Mouse (Mus musculus): Measurements from ENCODE around the gene Hist1h2ah. TPM values are rescaled to one million over a fixed set of nuclear protein-coding genes. Genes with fewer than 3 reads are reported as not detected.
"Not testable (repeated sequence)": the region's sequence is repeated elsewhere in the genome, so short reads cannot be mapped to it uniquely, and the experiment has no call there.

The Hist1h2ah gene
- polyA plus RNA-seq, 1 experiment from 2014 or later, result 10.1 TPM

DNA sequence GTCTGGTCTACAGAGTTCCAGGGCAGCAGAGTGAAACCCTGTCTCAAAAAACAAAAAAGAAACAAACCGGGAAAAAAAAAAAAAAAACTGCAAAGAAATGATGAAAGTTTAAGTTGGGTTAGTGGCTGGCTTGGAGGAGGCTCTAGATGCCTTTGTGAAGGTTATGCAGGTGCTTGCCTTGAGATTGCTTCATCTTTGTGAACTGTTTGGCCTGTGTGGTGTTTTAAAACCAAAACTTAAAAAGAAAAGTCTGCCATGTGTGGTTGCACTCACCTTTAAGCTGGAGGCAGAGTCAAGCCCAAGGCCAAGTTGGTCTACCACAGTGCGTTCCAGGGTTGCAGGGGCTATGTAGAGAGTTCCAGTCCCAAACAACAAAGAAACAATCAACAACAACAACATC, 13.7 kb upstream of the Hist1h2ah start:
- no peak overlapping the region for H3K9ac ChIP-seq (ENCODE audit: low read depth, low read length)
- H3K4me2 ChIP-seq, result no peak overlapping the region
- no peak for ATAC-seq (replicated peaks; ENCODE audit: insufficient number of reproducible peaks, low FRiP score, low TSS enrichment)
- WGBS (ENCODE audit: insufficient replicate concordance), result 81% methylated on average over 2 of the region's 2 CpGs
- H3K27me3 ChIP-seq (ENCODE audit: control insufficient read depth, insufficient read depth, low read length), result no peaks in the 10 kb centered on the region
- 0 out of 2 replicates have a peak, but pooled peaks cover 3% of the 10 kb centered on the region for H3K4me1 ChIP-seq (ENCODE audit: control insufficient read depth, insufficient read depth, low read length)
- no peak overlapping the region for H3K27ac ChIP-seq (ENCODE audit: low read depth, low read length)
- H3K9me3 ChIP-seq (replicated peaks; ENCODE audit: control insufficient read depth, low read length), result no peaks in the 10 kb centered on the region
- H3K4me3 ChIP-seq (ENCODE audit: low read depth, low read length), result no peak overlapping the region
- no peaks in the 10 kb centered on the region for H3K36me3 ChIP-seq (ENCODE audit: control insufficient read depth, insufficient read depth, low read length)

DNA sequence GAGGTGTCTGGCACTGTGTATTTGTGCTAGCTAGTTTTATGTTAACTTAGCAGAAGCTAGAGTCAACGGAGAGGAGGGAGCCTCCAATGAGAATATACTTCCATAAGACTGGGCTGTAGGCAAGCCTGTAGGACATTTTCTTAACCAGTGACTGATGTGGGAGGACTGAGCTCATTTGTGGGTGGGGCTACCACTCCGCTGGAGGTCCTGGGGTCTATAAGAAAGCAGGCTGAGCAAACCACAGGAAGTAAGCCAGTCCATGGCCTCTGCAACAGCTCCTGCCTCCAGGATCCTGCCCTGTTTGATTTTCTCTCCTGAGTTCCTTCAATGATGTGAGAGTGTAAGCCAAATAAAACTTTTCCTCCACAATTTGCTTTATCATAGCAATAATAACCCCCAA, 9.9 kb upstream of the Hist1h2ah start:
- no peaks in the 10 kb centered on the region for H3K9me3 ChIP-seq (replicated peaks; ENCODE audit: control insufficient read depth, low read length)
- no peak overlapping the region for H3K9ac ChIP-seq (ENCODE audit: low read depth, low read length)
- peaks cover 9% of the 10 kb centered on the region for H3K4me1 ChIP-seq (ENCODE audit: control insufficient read depth, insufficient read depth, low read length)
- H3K27ac ChIP-seq (ENCODE audit: low read depth, low read length), result no peak overlapping the region
- no peak for ATAC-seq (replicated peaks; ENCODE audit: insufficient number of reproducible peaks, low FRiP score, low TSS enrichment)
- H3K4me3 ChIP-seq (ENCODE audit: low read depth, low read length), result no peak overlapping the region
- no peaks in the 10 kb centered on the region for H3K27me3 ChIP-seq (ENCODE audit: control insufficient read depth, insufficient read depth, low read length)
- no peaks in the 10 kb centered on the region for H3K36me3 ChIP-seq (ENCODE audit: control insufficient read depth, insufficient read depth, low read length)
- H3K4me2 ChIP-seq, result no peak overlapping the region
- 45% methylated on average over 2 of the region's 2 CpGs for WGBS (ENCODE audit: insufficient replicate concordance)

DNA sequence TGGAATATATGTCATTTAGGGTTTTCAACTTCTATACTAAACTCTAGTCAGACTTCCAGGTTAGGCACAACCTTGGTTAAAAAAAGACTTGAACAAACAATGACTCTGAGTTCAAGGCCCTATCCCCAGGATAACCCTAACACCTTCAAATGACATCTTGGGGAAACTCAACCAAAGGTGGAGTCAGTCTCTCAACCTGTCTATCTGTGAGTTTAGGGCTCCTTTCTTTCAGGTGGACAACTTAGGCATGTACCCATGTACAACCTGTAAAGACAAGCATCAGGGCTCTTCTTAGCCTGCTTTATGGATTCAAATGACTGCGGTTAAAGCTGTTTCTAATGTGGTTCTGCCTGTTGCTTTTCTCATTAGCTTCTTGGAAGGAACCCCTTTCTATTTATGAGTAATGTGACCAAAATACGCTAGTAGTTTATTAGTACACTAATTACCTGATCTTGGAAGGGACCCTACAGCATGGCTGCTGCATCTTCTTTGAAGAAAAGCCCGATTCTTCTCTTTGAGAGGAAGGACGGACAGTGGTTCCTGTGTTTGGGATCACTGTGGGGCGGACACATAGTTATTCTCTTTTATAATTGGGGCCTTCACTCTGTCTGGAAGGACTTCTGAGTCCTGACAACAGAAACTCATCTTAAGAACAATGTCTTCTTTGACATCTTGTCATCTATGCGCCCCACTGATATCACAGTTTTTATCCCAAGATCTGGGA, 9.2 kb upstream of the Hist1h2ah start:
- H3K27ac ChIP-seq (ENCODE audit: low read depth, low read length), result no peak overlapping the region
- no peak overlapping the region for H3K9ac ChIP-seq (ENCODE audit: low read depth, low read length)
- 85% methylated on average over 6 of the region's 6 CpGs for WGBS (ENCODE audit: insufficient replicate concordance)
- peak overlapping the region; percentile 34; the same call in 1 of the 2 replicates for H3K4me3 ChIP-seq (ENCODE audit: low read depth, low read length)
- H3K9me3 ChIP-seq (replicated peaks; ENCODE audit: control insufficient read depth, low read length), result no peaks in the 10 kb centered on the region
- H3K4me1 ChIP-seq (ENCODE audit: control insufficient read depth, insufficient read depth, low read length), result peaks cover 13% of the 10 kb centered on the region
- no peak for ATAC-seq (replicated peaks; ENCODE audit: insufficient number of reproducible peaks, low FRiP score, low TSS enrichment)
- H3K36me3 ChIP-seq (ENCODE audit: control insufficient read depth, insufficient read depth, low read length), result no peaks in the 10 kb centered on the region
- peak overlapping the region; percentile 66 for H3K4me2 ChIP-seq
- no peaks in the 10 kb centered on the region for H3K27me3 ChIP-seq (ENCODE audit: control insufficient read depth, insufficient read depth, low read length)

DNA sequence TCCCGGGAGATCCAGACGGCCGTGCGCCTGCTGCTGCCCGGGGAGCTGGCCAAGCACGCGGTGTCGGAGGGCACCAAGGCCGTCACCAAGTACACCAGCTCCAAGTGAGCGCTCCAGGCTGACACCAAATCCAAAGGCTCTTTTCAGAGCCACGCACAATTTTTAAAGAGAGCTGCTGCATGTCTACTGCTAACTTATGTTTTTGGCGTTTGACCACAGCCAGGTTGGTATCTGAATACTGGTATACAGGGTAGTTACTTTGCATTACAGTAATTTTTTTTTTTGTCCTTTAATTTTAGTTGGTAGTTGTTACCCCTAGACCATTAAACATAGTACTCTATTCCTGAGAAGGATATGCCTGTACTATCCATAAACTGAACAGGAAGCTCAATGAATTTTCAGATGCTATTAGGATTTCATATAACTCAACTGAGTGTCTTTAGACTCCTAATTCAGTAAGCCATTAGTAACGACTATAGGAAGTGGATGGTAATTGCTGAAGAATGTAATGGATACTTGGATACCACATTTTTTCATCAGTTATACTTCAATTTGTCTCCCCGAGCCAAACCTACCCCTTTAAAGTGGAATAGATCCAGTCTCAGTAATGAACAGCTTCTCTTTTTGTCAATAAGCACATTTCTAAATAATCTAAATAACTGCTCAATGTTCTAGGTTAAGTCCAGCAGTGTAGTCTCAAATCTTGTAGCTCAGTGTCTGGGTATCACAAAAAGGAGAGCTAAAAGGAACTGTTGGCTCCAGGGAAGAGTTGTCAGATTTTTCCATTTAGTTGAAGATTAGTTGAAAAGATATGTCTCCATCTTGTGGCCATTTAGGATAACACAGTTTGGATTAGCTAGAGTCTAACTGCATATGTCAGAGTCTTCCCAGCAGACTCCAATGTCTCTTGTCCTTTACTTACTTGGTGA, 8.4 kb upstream of the Hist1h2ah start:
- H3K4me1 ChIP-seq (ENCODE audit: control insufficient read depth, insufficient read depth, low read length), result peaks cover 13% of the 10 kb centered on the region
- H3K27ac ChIP-seq (ENCODE audit: low read depth, low read length), result peak overlapping the region; percentile 83
- H3K9ac ChIP-seq (ENCODE audit: low read depth, low read length), result peak overlapping the region; percentile 60; the same call in 1 of the 2 replicates
- H3K4me3 ChIP-seq (ENCODE audit: low read depth, low read length), result peak overlapping the region; percentile 34
- 2% methylated on average over 10 of the region's 14 CpGs for WGBS (ENCODE audit: insufficient replicate concordance)
- peak overlapping the region; percentile 66 for H3K4me2 ChIP-seq
- no peaks in the 10 kb centered on the region for H3K27me3 ChIP-seq (ENCODE audit: control insufficient read depth, insufficient read depth, low read length)
- ATAC-seq (replicated peaks; ENCODE audit: insufficient number of reproducible peaks, low FRiP score, low TSS enrichment), result peak; percentile 12; the same call in 1 of the 2 replicates
- H3K36me3 ChIP-seq (ENCODE audit: control insufficient read depth, insufficient read depth, low read length), result no peaks in the 10 kb centered on the region
- no peaks in the 10 kb centered on the region for H3K9me3 ChIP-seq (replicated peaks; ENCODE audit: control insufficient read depth, low read length)

DNA sequence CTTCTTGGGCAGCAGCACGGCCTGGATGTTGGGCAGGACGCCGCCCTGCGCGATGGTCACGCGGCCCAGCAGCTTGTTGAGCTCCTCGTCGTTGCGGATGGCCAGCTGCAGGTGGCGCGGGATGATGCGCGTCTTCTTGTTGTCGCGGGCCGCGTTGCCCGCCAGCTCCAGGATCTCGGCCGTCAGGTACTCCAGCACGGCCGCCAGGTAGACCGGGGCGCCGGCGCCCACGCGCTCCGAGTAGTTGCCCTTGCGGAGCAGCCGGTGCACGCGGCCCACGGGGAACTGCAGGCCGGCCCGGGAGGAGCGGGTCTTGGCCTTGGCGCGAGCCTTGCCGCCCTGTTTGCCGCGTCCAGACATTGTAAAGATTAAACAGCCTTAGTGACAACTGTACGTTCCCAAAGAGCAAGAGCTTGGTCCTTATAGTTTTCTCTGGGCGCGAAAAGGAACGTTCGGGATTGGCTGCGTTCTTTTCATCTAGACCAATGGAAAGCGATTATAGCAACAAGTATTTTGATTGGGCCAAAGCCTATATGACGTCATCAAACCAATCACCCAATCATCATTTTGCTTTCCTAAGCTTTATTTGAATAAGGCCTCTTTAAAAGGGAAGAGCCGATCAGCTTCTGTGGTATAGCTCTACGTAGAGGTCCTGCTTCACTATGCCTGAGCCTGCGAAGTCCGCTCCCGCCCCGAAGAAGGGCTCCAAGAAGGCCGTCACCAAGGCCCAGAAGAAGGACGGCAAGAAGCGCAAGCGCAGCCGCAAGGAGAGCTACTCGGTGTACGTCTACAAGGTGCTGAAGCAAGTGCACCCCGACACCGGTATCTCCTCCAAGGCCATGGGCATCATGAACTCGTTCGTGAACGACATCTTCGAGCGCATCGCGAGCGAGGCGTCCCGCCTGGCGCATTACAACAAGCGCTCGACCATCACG, 7.5 kb upstream of the Hist1h2ah start, which contains the start of the genes Hist1h2ag and Hist1h2bj:
TSS of gene Hist1h2ag (minus strand) at position 377 of the 935 bp plus-strand sequence.
TSS of gene Hist1h2bj (plus strand) at position 647 of the 935 bp plus-strand sequence.
- peak within 1 kb of the TSS; percentile 42 for H3K4me3 ChIP-seq (ENCODE audit: low read depth, low read length)
- 0% methylated on average over 39 of the region's 80 CpGs for WGBS (ENCODE audit: insufficient replicate concordance)

DNA sequence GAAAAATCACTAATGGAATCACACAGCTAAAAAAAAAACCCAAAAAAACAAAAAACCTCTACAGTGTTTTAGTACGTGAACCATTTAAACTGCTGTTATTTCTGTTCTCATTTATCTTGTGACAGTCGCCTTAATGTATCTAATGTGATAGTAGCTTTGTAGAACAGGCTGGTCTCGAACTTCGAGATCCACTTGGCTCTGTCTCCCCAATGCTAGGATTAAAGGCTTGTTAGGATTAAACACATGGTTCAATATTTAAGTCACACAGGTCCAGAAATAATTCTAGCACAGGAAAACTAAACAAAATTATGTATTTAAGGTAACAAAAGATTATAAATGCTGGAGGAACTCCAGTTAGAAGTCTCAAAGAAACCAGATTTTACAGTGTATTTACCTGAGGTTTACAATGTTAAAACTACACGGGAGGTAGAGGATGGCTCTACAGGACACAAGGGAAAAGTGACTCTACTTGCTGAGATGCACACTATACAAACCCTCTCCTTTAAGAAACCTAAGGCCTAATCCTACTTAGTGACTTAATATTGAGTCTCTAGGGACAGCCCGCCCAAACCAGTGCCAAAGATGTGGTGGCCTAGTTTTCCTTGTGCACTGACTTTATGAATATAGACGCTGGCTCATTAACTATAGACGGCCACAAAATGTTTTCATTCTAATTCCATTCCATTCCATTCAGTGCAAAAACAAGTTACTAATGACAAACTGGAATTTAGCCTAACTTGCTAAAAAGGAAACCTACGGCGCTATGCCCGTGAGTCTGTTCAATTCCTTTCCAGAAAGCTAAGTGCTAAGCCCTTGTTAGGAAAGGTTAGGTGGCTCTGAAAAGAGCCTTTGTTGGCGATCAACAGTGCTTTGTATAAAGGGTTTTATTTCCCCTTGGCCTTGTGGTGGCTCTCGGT, 6.5 kb upstream of the Hist1h2ah start:
- WGBS (ENCODE audit: insufficient replicate concordance), result 5% methylated on average over 13 of the region's 13 CpGs
- Histone ChIP-seq H3K4me2 (peak overlapping the region; percentile 76), H3K9ac (ENCODE audit: low read depth, low read length) (peak overlapping the region; percentile 77), H3K36me3 (ENCODE audit: control insufficient read depth, insufficient read depth, low read length) (no peaks in the 10 kb centered on the region), H3K27me3 (ENCODE audit: control insufficient read depth, insufficient read depth, low read length) (no peaks in the 10 kb centered on the region), H3K9me3 (replicated peaks; ENCODE audit: control insufficient read depth, low read length) (no peaks in the 10 kb centered on the region), H3K4me3 (ENCODE audit: low read depth, low read length) (peak overlapping the region; percentile 42), H3K4me1 (ENCODE audit: control insufficient read depth, insufficient read depth, low read length) (peaks cover 13% of the 10 kb centered on the region), H3K27ac (ENCODE audit: low read depth, low read length) (peak overlapping the region; percentile 95)
- ATAC-seq (replicated peaks; ENCODE audit: insufficient number of reproducible peaks, low FRiP score, low TSS enrichment), result no peak

More for the DNA sequence above, 7.5 kb upstream of the Hist1h2ah start, which contains the start of the genes Hist1h2ag and Hist1h2bj:
- Histone ChIP-seq H3K4me1 (ENCODE audit: control insufficient read depth, insufficient read depth, low read length) (peaks cover 13% of the 10 kb centered on the region), H3K4me2 (peak within 1 kb of the TSS; percentile 76), H3K27ac (ENCODE audit: low read depth, low read length) (peak within 1 kb of the TSS; percentile 95), H3K9ac (ENCODE audit: low read depth, low read length) (peak within 1 kb of the TSS; percentile 77)
- not testable (repeated sequence) for H3K36me3 ChIP-seq (ENCODE audit: control insufficient read depth, insufficient read depth, low read length); H3K27me3 ChIP-seq (ENCODE audit: control insufficient read depth, insufficient read depth, low read length); H3K9me3 ChIP-seq (replicated peaks; ENCODE audit: control insufficient read depth, low read length)
- peak; percentile 90 for ATAC-seq (replicated peaks; ENCODE audit: insufficient number of reproducible peaks, low FRiP score, low TSS enrichment)

DNA sequence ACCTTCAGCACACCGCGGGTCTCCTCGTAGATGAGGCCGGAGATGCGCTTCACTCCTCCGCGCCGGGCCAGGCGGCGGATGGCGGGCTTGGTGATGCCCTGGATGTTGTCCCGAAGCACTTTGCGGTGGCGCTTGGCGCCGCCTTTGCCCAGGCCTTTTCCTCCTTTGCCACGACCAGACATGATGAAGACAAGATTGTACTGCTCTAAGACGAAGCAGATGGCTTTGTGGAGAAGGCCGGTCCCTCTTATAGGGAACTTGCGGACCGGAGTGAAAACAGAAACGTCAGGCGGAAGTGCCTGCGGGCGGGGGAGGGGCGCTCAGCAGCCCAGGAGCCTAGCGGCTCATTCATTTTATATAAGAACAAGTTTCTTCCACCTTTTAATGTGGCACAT, 5.8 kb upstream of the Hist1h2ah start, which contains the start of gene Hist1h4i:
TSS of gene Hist1h4i (minus strand) at position 221 of the 395 bp plus-strand sequence.
- under 1% methylated on average over 22 of the region's 27 CpGs for WGBS (ENCODE audit: insufficient replicate concordance)
- H3K36me3 ChIP-seq (ENCODE audit: control insufficient read depth, insufficient read depth, low read length), result not testable (repeated sequence)
- peak; percentile 62 for ATAC-seq (replicated peaks; ENCODE audit: insufficient number of reproducible peaks, low FRiP score, low TSS enrichment)

More for the DNA sequence above, 5.8 kb upstream of the Hist1h2ah start, which contains the start of gene Hist1h4i:
- peaks cover 15% of the 10 kb centered on the region for H3K4me1 ChIP-seq (ENCODE audit: control insufficient read depth, insufficient read depth, low read length)
- H3K27me3 ChIP-seq (ENCODE audit: control insufficient read depth, insufficient read depth, low read length); H3K9me3 ChIP-seq (replicated peaks; ENCODE audit: control insufficient read depth, low read length): not testable (repeated sequence)
- peak within 1 kb of the TSS; percentile 95 for H3K27ac ChIP-seq (ENCODE audit: low read depth, low read length)
- peak within 1 kb of the TSS; percentile 42 for H3K4me3 ChIP-seq (ENCODE audit: low read depth, low read length)
- peak within 1 kb of the TSS; percentile 76 for H3K4me2 ChIP-seq
- H3K9ac ChIP-seq (ENCODE audit: low read depth, low read length), result peak within 1 kb of the TSS; percentile 77

Data from heart, embryonic 11.5 days (tissue).